Mouse (Mus musculus) ES-CJ7 (cell line): ENCODE measurements at regions not wholly inside any gene's neighbourhood (a gene's known extent, or its start where the extent isn't known, plus 50 kb on each side); places are given as distances from the start of the nearest gene placed in this dataset.

Experiments used
- DNase-seq: peaks from one replicate; pipeline ENCODE4 v3.0.0; 2011; ENCODE audit warnings: low read depth, low spot score

DNA sequence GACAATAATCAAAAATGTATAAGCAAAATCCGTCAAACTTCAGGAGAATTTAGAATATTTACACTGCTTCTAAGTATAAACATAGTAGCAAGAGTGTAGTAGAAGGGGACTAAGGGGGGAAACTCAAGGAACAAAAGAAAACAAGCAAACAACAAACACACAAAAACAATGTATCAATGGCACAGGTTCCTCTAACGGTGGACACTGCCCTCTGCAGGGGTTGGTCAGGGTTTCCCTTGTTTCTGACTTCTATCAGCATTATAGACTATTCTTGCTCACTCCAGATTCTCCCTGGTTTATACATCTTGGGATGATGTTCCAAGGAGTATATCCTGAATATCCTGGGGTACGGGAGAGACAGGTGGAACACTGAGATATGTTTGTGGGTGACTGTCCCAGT is 147.3 kb upstream of the Ppp2r3a start:
- DNase-seq, result no peak

DNA sequence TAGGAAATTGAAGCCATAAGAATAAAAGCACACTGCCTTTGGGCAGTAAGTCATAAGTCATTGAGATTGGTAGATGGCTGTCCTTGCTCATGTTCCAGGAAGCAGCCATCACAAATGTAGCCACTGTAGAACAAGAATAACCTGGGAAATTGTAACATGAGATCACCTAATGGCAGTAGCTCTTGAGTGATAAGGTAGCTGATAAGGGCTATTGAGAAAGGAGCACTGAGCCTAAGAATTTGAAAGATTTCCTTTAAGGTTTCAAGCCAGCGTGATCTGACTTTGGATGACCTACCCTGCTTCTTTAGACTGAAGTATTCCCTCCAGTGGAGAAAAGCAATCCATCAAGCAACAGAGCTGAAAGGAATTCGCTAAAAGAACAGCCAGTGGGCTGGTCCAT is 117.8 kb upstream of the Ppp2r3a start:
- no peak for DNase-seq

DNA sequence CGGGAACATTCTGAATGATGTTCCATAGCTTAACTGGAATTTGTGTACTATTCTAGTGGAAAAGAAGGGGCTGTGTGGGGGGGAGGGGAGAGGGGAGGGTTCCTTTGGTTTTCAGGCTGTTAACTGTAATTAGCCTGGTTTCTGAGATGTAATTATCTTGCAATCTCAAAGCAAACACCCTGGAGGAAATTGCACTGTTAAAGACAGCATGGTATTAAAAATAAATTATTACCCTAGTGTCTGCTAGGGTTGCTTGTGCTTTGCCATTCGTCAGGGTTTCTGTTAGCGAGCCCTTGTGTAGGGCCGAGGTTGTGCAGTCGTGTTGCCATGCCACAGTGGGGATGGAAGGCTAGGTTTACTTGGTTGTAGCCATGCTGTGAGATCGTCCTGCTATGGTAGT is 105.0 kb upstream of the Ppp2r3a start:
- DNase-seq, result no peak

DNA sequence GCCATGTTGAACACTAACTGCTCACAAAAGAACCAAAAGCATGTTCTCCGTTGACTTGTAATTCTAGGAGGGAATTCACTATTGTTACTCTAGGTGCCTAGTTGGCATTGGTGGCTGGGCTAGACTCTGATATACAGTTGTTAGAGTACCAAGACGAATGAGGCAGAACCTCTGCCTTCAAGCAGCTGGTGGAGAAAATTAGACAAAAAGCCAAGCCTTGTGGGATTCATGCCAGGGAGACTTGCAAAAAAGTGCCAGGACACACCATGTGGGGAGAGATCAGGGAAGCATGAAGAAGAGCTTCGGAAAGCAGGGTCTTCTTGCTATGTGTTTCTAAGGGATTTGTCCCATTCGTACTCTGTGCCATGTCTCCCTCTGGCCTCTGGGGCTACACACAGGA is 97.2 kb upstream of the Ppp2r3a start:
- DNase-seq, result no peak

DNA sequence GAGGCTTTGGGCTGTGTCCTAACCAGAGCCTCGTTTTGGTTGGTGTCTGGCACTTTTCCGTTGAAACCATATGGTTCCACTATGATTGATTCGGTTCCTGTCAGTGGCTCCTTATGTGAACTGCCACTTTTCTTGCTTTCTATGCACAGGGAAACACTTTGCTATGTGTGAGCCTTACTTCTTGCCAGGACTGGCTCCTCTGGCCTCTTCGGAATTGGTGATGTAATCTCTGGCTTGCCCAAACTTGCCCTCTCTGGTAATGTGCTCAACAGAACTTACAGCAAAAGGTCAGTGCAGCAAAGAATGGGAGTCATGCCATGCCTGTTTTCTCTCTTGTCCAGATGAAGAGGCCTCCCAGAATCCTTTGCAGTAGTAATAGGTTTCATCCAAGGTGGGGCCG is 91.3 kb upstream of the Ppp2r3a start:
- no peak for DNase-seq

DNA sequence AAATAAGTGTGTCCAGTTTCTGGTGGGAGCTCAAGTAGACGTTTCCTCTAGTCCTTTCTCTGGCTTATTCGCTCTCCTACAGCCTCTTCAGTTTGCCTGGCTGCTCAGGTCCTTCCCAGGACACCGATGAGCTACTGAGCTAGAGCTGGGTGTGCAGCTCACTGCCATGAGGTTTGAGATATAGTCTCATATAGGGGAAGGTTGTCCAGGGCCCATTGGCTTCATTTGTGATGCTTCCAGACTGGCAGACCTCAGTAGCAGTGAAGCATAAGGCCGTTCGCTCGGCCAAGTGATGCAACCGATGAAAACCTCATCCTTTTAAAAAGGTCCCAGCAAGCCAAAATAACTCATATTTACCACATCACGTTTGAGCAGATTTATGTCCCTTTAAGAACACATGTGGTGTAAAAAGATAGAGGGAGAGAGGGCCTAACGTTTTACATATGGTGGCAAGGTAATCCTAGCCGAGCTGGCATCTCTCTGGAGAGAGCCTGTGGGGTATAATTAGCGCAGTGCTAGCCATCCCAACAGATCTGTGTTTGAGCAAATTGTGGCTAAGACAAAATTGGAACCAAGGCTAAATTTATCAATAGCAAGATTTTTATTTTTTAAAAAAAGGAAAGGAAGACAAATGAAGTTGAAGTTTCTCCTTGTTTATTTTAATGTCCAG is 89.3 kb upstream of the Ppp2r3a start:
- DNase-seq, result no peak

DNA sequence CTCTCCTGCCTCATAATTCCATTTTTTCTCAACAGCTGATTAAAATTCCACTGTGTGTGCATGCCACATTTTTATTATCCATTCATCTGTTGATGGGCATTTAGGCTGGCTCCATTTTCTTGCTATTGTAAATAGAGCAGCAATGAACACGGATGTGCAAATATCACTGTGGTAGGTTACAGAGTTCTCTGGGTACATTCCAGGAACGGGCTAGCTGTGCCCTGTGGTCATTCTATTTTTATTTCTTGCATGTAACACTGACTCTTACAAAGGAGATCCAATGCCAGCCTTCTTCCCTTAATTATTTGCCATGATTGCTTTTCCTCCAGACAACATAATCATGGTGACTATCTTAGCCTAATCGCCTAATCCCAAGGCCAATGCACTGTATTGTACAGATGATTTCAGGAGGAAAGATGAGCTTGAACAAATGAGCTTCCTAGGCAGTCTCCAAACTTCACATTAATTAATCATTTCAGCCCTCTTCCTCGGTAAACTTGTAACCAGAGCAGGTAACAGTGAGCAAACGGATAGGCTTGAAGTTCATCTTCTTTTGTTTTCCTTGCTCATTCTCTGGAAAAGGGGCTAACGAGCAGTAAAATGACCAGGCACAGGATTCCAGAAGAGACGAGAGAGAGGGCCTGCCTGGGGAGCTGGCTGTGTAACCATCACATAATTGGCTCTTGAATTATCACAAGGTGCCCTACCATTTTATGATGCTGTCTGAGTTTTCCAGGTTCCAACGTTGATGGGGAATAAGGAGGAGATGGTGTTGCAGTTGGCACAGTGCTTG is 77.6 kb upstream of the Ppp2r3a start:
- DNase-seq, result no peak

DNA sequence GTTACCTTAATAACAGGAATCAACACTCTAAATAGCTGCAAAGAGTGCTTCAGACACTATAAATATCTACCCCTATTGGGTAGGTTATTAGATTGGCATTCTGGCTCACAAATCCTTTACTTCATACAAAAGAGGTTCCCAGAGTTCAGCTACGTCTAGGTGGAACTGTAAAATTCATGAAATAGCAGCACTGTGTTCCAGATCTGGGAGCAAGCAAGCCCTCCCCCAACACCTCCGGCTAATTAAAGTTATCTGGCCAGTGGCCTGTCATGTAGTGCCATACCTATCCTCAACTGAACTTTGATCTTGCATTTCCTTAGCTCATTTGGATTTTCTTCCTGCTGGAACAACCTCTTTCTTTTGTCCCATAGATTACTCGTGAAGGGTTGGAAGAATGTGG is 75.4 kb upstream of the Ppp2r3a start:
- no peak for DNase-seq

DNA sequence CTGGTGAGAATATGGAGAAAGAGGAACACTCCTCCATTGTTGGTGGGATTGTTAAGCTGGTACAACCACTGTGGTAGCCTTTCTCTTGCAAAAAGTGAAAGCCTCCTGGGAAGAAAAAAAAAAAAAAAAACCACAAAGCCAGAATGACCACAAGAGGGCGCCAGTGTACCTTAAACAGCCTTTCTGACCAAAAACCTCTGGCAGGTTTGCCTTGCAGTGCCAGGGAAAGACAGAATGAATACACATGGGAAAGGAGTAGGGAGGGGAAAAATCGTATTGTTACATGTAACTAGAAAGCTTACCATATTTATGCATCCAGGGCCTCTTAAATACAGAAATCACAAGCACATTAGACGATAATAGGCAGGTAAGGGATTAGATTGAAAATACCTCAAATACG is 62.4 kb upstream of the Ppp2r3a start:
- peak; percentile 51 for DNase-seq

DNA sequence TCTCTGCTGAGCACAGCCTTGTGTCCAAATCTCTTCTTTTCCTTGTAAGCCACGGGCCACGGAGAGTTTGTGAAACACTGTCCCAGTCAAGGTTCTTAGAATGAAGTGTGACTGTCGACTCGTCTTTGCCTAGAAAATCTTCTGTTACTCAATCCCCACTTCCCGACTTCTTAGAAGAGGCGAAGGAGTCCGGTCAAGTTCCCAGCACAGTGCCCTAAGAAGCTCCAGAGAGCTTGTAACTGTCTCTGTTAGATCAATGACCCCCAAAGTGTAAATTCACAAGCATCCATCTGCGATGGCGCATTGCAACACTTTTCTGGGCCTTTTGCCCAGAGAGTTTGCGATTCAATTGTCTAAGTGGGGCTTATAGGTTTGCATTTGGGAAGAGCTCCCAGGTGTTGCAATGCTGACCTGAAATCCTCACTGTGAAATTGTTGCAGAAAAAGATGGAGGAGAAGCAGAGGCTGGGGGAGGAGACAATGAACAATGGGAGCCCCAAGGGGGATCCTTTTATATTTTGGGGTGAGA is 54.9 kb upstream of the Ppp2r3a start:
- DNase-seq, result no peak

DNA sequence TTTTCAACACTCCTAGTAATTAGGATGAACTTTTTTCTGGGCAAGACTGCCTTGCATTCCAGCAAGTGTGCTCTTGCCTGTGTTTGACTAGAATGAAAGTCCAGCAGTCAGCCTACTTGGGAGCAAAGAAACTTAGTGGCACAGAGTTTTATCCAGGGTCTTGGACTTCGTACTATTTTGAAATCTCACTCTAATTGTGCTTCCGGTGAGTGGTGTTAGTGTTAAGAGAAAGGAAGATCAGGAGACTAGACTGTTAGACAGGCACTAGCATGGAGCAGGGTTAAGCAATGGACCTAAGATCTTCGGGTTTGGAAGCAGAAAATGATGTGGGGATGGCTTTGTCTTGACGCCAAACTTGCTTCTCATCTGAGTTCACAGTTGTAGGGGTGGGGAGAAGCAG is 54.1 kb upstream of the Ppp2r3a start:
- no peak for DNase-seq
